Mouse (Mus musculus) lung, postnatal 0 days (tissue): ENCODE data around the gene 9930021J03Rik.

Source experiments
- CTCF ChIP-seq: IDR thresholded peaks from 2 replicates; pipeline ENCODE4 v1.5.1; 2016; ENCODE audit warnings: antibody characterized with exemption, mild to moderate bottlenecking
- EP300 ChIP-seq: IDR thresholded peaks from 2 replicates; pipeline ENCODE4 v1.6.1; 2016; ENCODE audit warnings: antibody characterized with exemption, mild to moderate bottlenecking, control low read depth

DNA sequence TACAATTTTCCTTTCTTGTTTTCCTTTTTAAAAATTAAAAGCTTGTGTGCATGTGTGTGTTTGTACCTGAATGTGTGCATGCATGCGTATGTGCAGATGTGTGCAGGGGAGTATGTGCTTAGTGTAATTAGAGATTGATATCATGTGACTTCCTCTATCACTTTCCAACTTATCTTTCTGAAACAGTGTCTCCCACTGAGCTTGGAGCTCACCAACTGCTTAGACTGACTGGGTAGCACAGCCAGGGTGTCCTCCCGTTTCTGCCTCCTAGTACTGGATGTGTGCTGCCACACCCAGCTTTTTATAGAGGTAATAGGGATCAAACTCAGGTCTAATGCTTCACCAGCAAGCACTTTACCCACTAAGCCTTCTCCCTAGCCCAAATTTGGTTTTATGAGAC, 22.9 kb downstream of the 9930021J03Rik start:
- no peak for TF ChIP-seq CTCF
- no peak for TF ChIP-seq EP300
